Mouse (Mus musculus) megakaryocyte progenitor cell, adult 5-6 weeks (primary cell): ENCODE data around the gene Arhgap9. TPM values are rescaled to one million over a fixed set of nuclear protein-coding genes. Genes with fewer than 3 reads are reported as not detected.

Source experiments
- ATAC-seq: replicated peaks from 2 replicates; pipeline ENCODE4 v1.8.0; 2016; ENCODE audit warnings: mild to moderate bottlenecking, moderate TSS enrichment, inconsistent platforms; ENCODE audit not compliant: poor library complexity
- total RNA-seq, 2 experiments: library from RNA; stranded (forward) in 1 of 2; stranded (reverse) in 1 of 2; fragments of 157-497, 149-512 nt in 1 of 2; fragments of 200-1000 nt in 1 of 2; gene quantifications; 2 replicates each; pipeline versions ENCODE4 v1.2.3 to v1.2.4; 2015 to 2017

Gene Arhgap9
- total RNA-seq, 2 experiments from 2014 or later = 37.1 to 37.3 TPM

DNA sequence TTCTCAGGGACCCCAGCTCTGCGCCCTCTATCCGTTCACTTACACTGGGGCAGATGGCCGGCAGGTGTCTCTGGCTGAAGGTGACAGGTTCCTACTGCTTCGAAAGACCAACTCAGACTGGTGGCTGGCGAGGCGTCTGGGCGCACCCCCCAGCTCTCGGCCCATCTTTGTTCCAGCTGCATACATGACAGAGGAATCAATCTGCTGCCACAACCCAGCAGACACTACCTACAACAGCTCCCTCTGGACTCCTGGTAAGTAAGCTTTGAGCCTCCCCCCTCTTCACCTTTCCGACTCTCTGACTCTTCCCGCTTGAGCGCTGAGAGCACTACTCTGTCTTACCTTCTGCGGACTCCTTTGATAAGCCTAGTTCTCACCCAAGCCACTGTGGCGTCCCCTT lies 414 bp downstream of the Arhgap9 start:
- no peak for ATAC-seq

GRCm38 (mm10) chr10:127322669-127323068 lies 905 bp downstream of the Arhgap9 start:
- no peak for ATAC-seq

DNA sequence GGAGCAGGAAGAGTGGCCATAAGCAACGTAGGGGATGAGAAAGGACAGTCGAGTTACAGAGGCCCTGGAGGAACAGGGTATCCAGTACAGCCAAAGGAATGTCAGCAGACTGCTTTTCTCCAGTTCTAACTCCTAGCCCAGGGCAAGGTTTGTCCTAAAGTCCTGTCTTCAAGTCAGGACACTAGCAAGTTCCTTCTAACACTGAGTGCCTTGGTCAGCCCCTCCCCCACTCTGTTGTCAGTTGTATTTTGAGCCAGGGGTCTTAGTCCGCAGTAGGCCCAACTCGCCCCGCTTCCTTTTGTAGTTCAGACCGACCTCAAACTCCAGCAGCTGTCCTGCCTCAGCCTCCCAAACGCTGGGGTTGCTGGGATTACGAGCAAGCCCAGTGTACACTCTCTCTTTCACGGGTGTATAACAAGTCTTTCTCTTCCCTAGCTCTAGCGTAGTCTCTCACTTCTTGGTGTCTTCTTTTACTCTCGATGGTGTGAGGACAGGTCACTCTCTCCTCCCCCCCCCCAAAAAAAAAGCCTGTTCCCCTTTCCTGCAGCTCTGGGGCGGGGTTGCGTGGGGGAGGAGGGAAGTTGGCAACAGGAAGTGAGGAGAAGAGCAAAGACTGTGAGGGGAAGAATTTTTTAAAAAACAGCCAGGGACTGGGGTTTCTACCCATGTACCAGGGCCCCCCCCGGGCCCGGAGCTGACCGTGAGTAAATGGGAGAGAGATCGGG lies 1.5 kb downstream of the Arhgap9 start:
- ATAC-seq = peak; percentile 64

DNA sequence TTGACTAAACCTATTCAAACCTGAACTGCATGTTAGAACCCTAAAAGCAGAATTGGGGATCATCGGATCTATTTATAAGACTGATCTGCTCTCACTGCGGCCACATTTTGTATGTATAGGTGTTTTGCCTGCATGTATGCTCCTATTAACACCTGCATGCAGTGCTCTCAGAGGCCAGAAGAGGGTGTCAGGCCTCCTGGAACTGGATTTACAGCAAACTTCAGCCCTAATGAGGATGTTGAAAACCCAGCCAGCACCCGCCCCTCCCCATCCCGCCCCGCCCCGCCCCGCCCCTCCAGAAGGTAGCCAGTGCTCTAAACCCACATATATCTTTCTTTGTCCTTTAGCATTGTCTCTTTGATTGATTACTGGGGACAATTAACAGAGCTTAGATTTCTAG lies 2.7 kb downstream of the Arhgap9 start:
- ATAC-seq = peak; percentile 83

- no peak for ATAC-seq
Observed at GRCm38 (mm10) chr10:127325454-127326016, 3.8 kb downstream of the Arhgap9 start.

DNA sequence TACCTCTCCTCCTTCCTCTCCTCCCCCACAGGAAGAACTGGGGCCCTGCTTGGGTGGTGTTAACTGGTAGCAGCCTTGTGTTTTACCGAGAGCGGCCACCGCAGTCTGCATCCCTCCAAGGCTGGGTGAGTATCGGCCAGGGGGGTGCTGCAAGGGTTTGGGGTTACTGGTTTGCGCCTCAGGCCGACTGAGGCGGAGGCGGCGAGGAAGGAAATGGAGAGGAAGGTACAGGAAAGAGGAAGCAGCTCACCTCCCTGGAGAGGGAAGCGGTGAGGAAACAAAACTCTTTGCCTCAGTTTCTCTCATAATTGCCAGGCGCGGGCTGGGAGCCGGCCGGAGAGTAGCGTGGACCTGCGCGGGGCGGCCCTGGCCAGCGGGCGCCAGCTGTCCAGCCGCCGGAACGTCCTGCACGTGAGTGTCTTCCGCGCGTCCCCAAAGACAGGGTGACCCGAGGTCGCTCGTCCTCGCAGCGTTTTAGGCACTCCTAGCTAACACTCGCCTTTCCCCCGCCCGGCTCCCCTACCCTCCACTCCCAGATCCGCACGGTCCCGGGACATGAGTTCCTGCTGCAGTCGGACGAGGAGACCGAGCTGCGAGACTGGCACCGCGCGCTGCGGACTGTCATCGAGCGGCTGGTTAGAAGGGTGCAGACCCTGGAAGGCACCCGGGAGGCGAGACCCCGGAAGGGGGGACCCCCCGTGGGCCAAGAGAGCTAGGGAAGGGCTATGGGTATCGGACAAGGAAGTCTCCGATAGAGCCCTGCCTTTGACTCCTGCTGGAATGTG lies 4.4 kb downstream of the Arhgap9 start:
- peak; percentile 12 for ATAC-seq

GRCm38 (mm10) chr10:127326828-127327227 lies 5.1 kb downstream of the Arhgap9 start:
- no peak for ATAC-seq

- ATAC-seq = no peak
Observed at GRCm38 (mm10) chr10:127327461-127328145, 5.8 kb downstream of the Arhgap9 start.

DNA sequence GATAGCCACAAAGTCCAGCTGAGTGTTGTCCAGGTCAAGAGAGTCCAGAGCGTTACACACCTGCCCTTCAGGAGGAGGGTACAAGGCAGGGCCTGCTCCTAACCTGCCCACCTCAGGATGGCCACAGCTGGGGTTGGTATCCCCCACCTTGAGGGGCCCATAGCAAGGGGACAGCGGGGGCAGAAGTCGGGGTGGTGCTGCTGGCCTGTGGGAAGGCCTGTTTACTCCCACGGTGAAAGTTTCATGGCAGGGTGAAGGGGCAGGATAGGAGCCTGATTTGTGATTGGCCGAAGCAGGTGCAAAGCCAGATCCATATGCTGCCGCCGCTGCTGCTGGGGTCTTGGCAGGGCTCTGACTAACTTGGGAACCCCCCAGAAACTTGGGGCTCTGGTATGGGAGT lies 8.4 kb downstream of the Arhgap9 start:
- no peak for ATAC-seq

DNA sequence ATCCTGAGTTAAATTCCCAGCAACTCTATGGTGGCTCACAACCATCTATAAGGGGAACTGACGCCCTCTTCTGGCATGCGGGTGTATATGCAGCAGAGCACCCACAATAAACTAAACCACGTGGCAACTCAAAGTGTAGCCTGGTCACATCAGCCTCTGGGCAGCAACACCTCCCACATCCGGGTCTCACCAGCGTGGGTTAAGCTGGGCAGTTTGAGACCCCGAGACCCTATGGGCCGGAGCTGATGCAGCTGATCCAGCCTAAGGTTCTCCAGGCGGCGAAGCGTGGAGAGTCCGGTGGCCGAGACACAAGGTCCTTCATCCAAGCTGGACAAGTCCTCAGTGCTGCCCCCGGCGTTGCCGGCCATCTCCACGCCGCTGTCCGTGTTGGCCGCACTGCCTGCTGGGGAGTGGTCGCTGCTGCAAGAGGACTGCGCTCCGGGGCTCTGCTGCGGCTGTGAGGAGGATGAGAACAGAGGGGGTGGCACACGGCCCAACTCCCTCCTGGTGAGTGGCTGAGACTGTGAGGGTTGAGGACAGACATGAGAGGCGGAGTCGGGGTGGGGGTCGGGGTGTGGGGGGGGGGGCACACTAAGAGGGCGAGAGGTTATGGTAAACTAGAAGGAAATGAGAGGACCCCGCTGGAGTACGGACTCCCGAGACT lies 10.6 kb downstream of the Arhgap9 start:
- ATAC-seq = peak; percentile 63

- ATAC-seq = peak; percentile 62
Observed at GRCm38 (mm10) chr10:127333152-127333551, 11.4 kb downstream of the Arhgap9 start.

GRCm38 (mm10) chr10:127335271-127335670 lies 13.5 kb downstream of the Arhgap9 start:
- no peak for ATAC-seq

DNA sequence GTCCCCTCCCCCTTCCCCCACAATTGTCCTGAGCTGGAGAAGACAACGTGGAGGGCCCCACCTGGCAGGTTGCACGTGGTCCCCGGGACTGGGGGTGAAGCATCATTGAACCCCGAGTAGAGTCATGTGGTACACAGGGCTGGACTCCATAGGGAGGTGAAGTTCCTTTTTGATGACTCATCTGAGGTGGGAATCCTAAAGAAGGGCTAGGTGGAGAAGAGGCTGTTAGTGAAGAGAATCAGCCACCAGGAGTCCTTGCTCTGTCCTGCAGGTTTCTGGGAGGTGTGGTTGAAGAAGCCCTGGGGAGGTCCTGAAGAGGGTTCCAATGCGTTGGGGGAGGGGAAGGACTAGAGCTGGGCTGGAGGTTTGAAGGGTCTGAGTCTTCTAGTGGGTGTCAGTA lies 15.2 kb downstream of the Arhgap9 start:
- no peak for ATAC-seq

GRCm38 (mm10) chr10:127337536-127338099 lies 15.9 kb downstream of the Arhgap9 start:
- ATAC-seq = no peak

- ATAC-seq = peak; percentile 87
Observed at GRCm38 (mm10) chr10:127338930-127339682, 17.3 kb downstream of the Arhgap9 start.

DNA sequence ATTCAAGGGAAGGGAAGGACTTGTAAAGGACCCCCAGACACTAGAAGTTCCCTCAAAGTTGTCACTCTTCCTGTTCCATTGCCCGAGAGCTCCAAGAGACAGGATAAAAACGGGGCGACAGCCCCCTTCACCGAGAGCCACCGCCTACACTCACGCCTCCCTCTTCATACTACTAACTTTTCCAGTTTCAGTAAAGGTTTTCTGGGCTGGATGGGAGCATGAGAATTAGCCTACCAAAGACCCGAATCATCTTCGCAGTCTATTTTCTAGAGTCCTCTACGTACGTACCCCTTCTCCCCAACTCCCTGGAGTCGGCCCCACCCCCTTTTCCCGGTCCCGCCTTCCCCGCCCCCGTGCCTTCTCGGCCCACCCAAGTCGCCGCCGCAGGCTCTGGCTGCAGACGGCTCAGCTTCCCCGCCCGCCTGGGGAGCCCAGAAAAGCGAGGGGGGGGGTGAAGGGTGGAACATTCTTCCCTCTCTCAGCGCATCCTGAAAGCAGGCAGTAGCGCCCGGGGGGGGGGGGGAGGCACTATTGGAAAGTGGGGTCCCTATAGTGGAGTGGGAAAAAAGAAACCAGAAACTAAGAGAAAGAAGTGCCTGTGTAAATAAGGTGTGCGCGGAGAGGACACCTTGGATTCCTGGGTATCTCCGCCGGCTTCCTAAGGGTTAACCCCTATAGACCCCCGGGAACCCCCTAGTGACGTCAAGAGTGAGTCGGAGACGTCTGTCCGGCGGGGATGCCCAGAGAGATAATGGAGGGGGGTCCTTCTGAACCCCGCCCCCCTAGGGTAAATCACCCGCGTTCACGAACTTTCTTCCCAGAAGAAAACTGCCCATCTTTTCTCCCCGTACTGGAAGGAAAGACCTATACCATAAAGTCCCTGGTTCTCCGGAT lies 18.2 kb downstream of the Arhgap9 start:
- ATAC-seq = no peak

DNA sequence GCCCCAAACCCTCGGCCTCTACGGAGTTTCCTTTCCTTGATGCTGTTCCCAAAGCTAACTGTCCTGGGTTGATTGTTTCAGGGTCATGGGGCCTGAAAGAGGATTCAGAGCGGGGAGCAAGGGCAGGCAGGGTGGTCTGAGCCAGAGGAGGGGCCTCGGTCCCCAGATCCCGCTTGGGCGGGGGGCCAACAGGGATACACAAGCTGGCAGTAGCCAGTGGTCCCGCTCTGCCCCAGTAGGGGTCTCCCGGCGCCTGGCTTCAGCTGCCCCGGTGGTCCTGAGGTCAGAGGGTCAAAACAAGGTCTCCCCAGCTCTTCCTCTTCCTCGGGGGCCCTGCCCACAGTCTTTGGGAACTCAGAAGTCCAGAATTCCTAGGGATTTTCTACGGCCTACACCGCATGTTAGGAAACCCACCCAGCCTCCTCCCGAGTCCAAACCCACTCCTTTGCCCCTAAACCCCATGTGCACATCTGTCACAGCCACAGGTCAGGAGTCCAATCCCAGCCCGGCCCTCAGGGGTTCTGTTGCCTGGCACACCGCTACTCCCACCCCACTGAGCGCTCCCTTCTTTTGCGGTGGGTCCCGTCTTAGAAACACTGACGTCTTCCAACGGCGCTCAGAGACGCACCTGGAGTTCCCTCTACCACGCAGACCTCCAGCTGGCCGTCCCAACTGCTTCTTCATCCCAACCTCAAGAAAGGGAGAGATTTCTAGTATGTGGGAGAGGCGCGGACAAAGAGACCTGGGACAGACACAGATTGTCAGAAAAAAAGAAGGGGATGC lies 19.0 kb downstream of the Arhgap9 start:
- no peak for ATAC-seq

- ATAC-seq = no peak
Observed at GRCm38 (mm10) chr10:127341360-127341690, 19.6 kb downstream of the Arhgap9 start.
